Mouse (Mus musculus) embryonic fibroblast, embryonic 13.5 days (primary cell): ENCODE measurements around the gene Hist3h2a.

Experiments
- CTCF ChIP-seq: IDR thresholded peaks from 2 replicates; pipeline ENCODE4 v1.5.1; 2011; ENCODE audit warnings: mild to moderate bottlenecking, control low read depth, low read length, moderate library complexity, borderline replicate concordance; ENCODE audit not compliant: insufficient read depth
- POLR2A ChIP-seq: IDR thresholded peaks from 2 replicates; pipeline ENCODE4 v1.6.1; 2011; ENCODE audit warnings: low read depth, mild to moderate bottlenecking, control low read depth, low read length, moderate library complexity

DNA sequence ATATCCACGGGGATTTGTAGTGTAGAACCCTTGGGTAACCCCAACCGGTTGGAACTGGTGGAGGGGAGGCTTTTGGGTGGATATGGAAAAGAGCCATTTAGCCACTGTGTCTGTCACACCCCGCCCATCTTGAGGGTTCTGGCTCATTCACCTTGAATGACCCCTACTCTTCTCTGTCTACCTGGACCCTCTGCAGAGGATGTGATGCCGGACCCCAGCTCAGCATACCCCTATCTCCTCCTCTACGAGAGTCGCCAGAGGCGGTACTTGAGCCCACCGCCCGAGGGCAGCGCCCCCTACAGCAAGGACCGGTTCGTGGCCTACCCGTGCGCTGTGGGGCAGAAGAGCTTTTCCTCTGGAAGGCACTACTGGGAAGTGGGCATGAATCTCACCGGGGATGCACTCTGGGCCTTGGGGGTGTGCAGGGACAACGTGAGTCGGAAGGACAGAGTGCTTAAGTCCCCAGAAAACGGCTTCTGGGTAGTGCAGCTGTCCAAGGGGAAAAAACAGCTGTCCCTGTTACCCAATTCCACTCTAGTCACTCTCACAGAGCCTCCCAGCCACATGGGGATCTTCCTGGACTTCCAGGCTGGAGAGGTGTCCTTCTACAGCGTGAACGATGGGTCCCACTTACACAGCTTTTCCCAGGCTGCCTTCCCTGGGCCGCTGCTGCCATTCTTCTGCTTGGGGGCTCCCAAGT, 16.5 kb downstream of the Hist3h2a start:
- TF ChIP-seq POLR2A = no peak
- no peak for TF ChIP-seq CTCF
